Mouse (Mus musculus) olfactory bulb, adult 2 months (tissue): ENCODE data around the gene Erc2.

Experiments used
- CTCF ChIP-seq: fragments of 200-500 bp; IDR thresholded peaks from 2 replicates; pipeline ENCODE4 v1.5.1; 2012; ENCODE audit warnings: low read depth, mild to moderate bottlenecking, low read length, moderate library complexity; ENCODE audit not compliant: insufficient read depth
- POLR2A ChIP-seq: fragments of 200-500 bp; IDR thresholded peaks from 2 replicates; pipeline ENCODE4 v1.6.1; 2012; ENCODE audit warnings: mild to moderate bottlenecking, low read depth, low read length, moderate library complexity; ENCODE audit not compliant: insufficient read depth

DNA sequence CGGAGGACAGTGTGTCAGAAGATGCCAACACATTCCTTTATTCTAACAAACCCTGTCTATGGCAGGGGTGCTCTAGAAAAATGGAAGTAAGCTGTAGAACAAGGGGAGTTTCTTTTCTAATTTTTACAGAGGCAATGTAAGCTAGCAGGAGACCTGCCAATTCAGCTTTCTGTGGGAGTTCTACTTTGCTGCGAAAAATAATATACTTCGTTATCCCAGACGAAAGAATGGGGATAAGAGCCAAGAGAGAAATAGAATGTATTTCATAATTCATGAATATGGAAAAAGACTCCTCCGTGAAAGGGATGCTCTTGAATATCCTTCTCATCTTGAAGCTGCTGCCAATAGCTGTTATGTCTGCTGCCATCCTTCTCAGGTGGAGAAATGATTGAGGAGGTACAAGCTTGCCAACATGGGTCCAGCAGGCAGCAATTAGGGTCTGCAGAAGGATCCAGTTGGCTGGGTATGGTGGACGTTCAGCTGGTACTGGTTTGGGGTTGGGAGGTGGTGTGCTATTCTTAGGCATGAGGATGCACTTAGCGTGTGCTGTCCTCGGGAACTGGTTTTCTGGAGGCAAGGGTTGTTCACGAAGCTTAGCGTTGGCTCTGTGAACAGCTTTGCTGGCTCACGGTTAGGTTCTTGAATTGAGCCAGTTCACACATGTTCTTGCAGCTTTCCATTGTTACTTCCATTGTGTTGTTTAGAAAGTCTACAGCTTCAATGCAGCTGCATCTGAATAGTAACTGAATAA is 176.1 kb downstream of the Erc2 start:
- TF ChIP-seq POLR2A: no peak
- TF ChIP-seq CTCF: no peak
